Mouse (Mus musculus): ENCODE data around the gene Rbms3. TPM values are rescaled to one million over a fixed set of nuclear protein-coding genes. Genes with fewer than 3 reads are reported as not detected.

Rbms3 gene
- polyA plus RNA-seq, 1 experiment from 2014 or later = 38.4 TPM

DNA sequence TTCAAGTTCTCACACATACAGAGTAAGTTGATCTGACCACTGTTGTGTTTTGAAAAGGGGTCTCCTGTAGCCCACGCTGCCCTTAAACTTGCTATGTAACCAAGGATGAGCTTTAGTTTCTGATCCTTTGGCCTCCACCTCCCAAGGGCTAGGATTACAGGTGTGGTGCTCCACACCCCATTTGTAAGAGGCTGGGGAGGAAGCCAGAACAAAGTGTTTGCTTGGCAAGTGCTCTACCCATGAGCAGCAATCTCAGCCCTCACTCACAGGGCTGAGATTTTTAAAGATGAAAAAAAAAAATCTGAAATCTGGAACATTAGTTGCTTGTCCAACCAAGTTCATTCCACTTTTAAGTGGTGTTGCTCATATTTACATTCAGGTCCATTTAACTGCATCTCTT lies 560.5 kb downstream of the Rbms3 start:
- no peak overlapping the region for H3K4me2 ChIP-seq (replicated peaks; ENCODE audit: low read depth, low read length)
- H3K9ac ChIP-seq (ENCODE audit: low read depth, low read length) = no peak overlapping the region
- WGBS = 94% methylated on average over 1 of the region's 1 CpGs
- no peak for DNase-seq (ENCODE audit: low spot score)
- no peak overlapping the region for H3K4me3 ChIP-seq (ENCODE audit: low read depth, low read length)
- no peak for ATAC-seq (ENCODE audit: low FRiP score)
- H3K4me1 ChIP-seq (replicated peaks; ENCODE audit: control insufficient read depth, insufficient read depth, low read length) = no peaks in the 10 kb centered on the region
- H3K27me3 ChIP-seq (ENCODE audit: control insufficient read depth, insufficient read depth, low read length) = no peaks in the 10 kb centered on the region
- no peaks in the 10 kb centered on the region for H3K9me3 ChIP-seq (ENCODE audit: control insufficient read depth, low read length)
- no peak overlapping the region for H3K27ac ChIP-seq (ENCODE audit: low read depth, low read length)
- no peaks in the 10 kb centered on the region for H3K36me3 ChIP-seq (ENCODE audit: control insufficient read depth, insufficient read depth, low read length)

DNA sequence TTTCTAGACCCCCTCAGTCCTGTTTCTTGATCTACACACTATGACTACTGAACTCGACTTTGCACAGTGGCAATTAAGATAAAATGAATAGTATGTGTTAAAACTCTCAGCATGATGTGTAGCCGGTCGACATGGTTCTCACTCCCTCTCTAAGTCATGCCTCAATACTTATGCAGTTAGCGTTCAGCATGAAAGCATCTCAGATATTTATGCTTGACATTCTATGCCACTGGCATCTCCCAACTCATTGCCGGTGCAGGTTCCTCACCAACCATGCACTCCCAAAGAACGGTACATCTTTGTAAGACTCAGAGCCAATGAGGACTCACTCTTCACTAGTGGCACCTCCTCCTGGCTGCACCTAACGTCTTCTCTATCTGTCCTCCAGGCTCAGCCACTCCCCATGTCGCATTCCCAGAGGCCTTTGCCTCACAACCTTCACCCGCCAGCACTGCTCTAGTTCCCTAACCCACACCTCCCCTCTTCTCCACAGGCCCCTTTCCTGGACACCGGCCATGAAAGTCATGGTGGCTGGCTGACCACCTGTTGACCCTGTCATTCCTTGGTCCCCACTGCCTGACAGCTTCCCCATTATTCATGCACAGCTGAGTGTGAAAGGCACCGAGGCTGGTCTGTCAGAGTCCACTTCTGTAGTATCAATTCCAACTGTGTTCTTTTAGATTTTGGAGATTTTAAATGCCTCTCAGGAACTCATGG lies 561.9 kb downstream of the Rbms3 start:
- ATAC-seq (ENCODE audit: low FRiP score) (no peak), DNase-seq (ENCODE audit: low spot score) (no peak)
- Histone ChIP-seq H3K27ac (ENCODE audit: low read depth, low read length) (no peak overlapping the region), H3K36me3 (ENCODE audit: control insufficient read depth, insufficient read depth, low read length) (no peaks in the 10 kb centered on the region), H3K4me2 (replicated peaks; ENCODE audit: low read depth, low read length) (no peak overlapping the region), H3K9me3 (ENCODE audit: control insufficient read depth, low read length) (no peaks in the 10 kb centered on the region), H3K9ac (ENCODE audit: low read depth, low read length) (no peak overlapping the region), H3K27me3 (ENCODE audit: control insufficient read depth, insufficient read depth, low read length) (no peaks in the 10 kb centered on the region), H3K4me3 (ENCODE audit: low read depth, low read length) (no peak overlapping the region), H3K4me1 (replicated peaks; ENCODE audit: control insufficient read depth, insufficient read depth, low read length) (no peaks in the 10 kb centered on the region)
- 81% methylated on average over 11 of the region's 11 CpGs for WGBS

DNA sequence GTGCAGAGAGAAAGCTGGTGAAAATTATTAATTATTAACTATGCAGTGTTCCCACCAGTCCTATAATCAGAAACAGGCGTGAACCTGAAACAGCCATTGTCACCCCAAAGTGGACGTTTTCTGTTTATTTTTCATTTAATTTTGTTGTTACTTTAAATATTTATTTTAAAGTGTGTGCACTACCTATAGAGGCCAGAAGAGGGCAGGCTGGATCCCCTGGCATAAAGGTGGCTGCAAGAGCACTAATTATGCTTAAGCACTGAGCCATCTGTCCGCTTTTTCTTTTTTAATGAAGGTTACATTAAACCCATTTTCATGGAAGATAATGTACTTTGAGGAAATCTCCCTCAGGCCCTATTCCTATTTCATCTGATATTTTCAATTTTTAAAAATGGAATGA lies 563.2 kb downstream of the Rbms3 start:
- Histone ChIP-seq H3K9me3 (ENCODE audit: control insufficient read depth, low read length) (no peaks in the 10 kb centered on the region), H3K4me2 (replicated peaks; ENCODE audit: low read depth, low read length) (no peak overlapping the region), H3K27ac (ENCODE audit: low read depth, low read length) (no peak overlapping the region), H3K4me3 (ENCODE audit: low read depth, low read length) (no peak overlapping the region), H3K9ac (ENCODE audit: low read depth, low read length) (no peak overlapping the region), H3K36me3 (ENCODE audit: control insufficient read depth, insufficient read depth, low read length) (no peaks in the 10 kb centered on the region), H3K4me1 (replicated peaks; ENCODE audit: control insufficient read depth, insufficient read depth, low read length) (no peaks in the 10 kb centered on the region), H3K27me3 (ENCODE audit: control insufficient read depth, insufficient read depth, low read length) (no peaks in the 10 kb centered on the region)
- no peak for DNase-seq (ENCODE audit: low spot score)
- no peak for ATAC-seq (ENCODE audit: low FRiP score)
- 83% methylated on average over 3 of the region's 3 CpGs for WGBS

DNA sequence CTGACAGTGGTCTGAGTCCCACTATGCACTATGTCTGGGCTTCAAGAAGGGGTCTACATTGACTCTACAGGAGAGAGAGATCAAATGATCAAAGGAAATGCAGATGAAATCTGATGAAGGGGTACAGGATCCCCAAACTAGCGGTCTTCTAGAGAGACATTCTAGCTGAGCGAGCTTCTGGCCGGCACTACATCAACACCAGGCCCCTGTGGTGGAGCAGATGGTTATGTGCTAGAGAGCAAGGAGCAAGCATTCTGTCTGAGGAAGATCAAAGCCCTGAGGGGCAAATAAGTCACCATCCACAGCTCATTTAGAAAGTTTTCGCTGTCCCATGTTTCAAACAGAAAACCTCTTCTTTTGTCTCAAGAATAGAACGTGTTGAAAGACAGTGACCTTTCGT lies 564.1 kb downstream of the Rbms3 start:
- H3K4me3 ChIP-seq (ENCODE audit: low read depth, low read length) = no peak overlapping the region
- H3K4me1 ChIP-seq (replicated peaks; ENCODE audit: control insufficient read depth, insufficient read depth, low read length) = no peaks in the 10 kb centered on the region
- ATAC-seq (ENCODE audit: low FRiP score) = no peak
- WGBS = 71% methylated on average over 6 of the region's 6 CpGs
- H3K27ac ChIP-seq (ENCODE audit: low read depth, low read length) = no peak overlapping the region
- no peaks in the 10 kb centered on the region for H3K9me3 ChIP-seq (ENCODE audit: control insufficient read depth, low read length)
- DNase-seq (ENCODE audit: low spot score) = no peak
- H3K27me3 ChIP-seq (ENCODE audit: control insufficient read depth, insufficient read depth, low read length) = no peaks in the 10 kb centered on the region
- H3K9ac ChIP-seq (ENCODE audit: low read depth, low read length) = no peak overlapping the region
- no peaks in the 10 kb centered on the region for H3K36me3 ChIP-seq (ENCODE audit: control insufficient read depth, insufficient read depth, low read length)
- H3K4me2 ChIP-seq (replicated peaks; ENCODE audit: low read depth, low read length) = no peak overlapping the region

DNA sequence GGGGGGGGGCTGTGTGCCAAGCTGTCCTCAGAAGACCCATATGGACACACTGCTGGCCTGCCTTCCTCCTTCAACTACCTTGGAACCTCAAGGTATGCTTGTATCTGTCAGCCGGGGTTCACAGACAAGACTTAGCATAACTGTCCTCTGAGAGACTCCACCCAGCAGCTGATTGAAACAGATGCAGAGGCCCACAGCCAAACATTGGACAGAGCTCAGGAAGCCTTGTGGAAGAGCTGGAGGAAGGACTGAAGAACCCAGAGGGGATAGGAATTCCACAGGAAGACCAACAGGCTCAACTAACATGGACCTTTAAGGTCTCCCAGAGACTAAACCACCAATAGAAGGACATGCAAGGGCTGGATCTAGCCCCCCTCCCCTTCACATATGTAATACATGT lies 570.1 kb downstream of the Rbms3 start:
- H3K27me3 ChIP-seq (ENCODE audit: control insufficient read depth, insufficient read depth, low read length) = no peaks in the 10 kb centered on the region
- WGBS = 89% methylated on average over 1 of the region's 1 CpGs
- H3K9ac ChIP-seq (ENCODE audit: low read depth, low read length) = no peak overlapping the region
- no peak overlapping the region for H3K27ac ChIP-seq (ENCODE audit: low read depth, low read length)
- DNase-seq (ENCODE audit: low spot score) (no peak), ATAC-seq (ENCODE audit: low FRiP score) (no peak)
- no peaks in the 10 kb centered on the region for H3K4me1 ChIP-seq (replicated peaks; ENCODE audit: control insufficient read depth, insufficient read depth, low read length)
- no peaks in the 10 kb centered on the region for H3K36me3 ChIP-seq (ENCODE audit: control insufficient read depth, insufficient read depth, low read length)
- no peak overlapping the region for H3K4me2 ChIP-seq (replicated peaks; ENCODE audit: low read depth, low read length)
- H3K4me3 ChIP-seq (ENCODE audit: low read depth, low read length) = no peak overlapping the region
- H3K9me3 ChIP-seq (ENCODE audit: control insufficient read depth, low read length) = no peaks in the 10 kb centered on the region

DNA sequence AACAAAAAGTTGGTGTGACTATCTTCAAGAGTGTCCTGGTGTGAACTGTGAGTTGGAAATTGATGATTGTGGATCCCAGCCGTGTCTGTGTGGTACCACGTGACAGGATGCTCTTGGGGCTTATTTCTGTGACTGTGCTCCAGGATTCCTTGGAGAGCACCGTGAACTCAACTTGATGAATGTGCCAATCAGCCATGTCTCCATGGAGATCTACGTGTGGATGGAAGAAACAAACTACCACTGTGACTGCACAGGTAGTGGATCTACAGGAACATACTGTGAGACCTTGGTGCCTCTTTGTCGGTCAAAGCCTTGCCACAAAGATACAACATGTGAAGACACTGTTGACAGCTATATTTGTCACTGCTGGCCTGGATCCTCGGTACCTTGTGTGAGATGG lies 570.6 kb downstream of the Rbms3 start:
- no peaks in the 10 kb centered on the region for H3K36me3 ChIP-seq (ENCODE audit: control insufficient read depth, insufficient read depth, low read length)
- ATAC-seq (ENCODE audit: low FRiP score) = no peak
- 92% methylated on average over 6 of the region's 6 CpGs for WGBS

DNA sequence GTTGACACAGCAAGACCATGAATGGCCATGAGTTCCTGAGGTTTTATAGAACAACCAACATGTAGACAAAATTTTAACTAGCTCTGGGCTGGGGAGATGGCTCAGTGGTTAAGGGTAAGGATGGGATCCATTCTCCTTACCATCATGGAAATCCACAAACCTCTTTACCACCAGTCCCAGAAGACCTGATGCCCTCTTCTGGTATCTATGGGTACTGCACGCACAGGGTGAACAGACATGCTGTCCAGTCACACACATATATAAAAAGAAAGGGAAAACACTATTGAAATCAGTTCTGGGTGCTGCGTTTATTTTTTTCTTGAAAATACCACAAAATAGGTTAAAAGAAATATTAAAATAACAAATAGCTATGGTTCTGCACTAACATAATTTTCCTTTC lies 577.8 kb downstream of the Rbms3 start:
- DNase-seq (ENCODE audit: low spot score) = no peak
- no peaks in the 10 kb centered on the region for H3K9me3 ChIP-seq (ENCODE audit: control insufficient read depth, low read length)
- H3K27me3 ChIP-seq (ENCODE audit: control insufficient read depth, insufficient read depth, low read length) = no peaks in the 10 kb centered on the region
- H3K27ac ChIP-seq (ENCODE audit: low read depth, low read length) = no peak overlapping the region
- ATAC-seq (ENCODE audit: low FRiP score) = no peak
- no peak overlapping the region for H3K4me3 ChIP-seq (ENCODE audit: low read depth, low read length)
- H3K36me3 ChIP-seq (ENCODE audit: control insufficient read depth, insufficient read depth, low read length) = no peaks in the 10 kb centered on the region
- H3K4me1 ChIP-seq (replicated peaks; ENCODE audit: control insufficient read depth, insufficient read depth, low read length) = no peaks in the 10 kb centered on the region
- no peak overlapping the region for H3K9ac ChIP-seq (ENCODE audit: low read depth, low read length)
- no peak overlapping the region for H3K4me2 ChIP-seq (replicated peaks; ENCODE audit: low read depth, low read length)
- WGBS = 95% methylated on average over 2 of the region's 2 CpGs

More for the DNA sequence above, 570.6 kb downstream of the Rbms3 start:
- no peak overlapping the region for H3K4me3 ChIP-seq (ENCODE audit: low read depth, low read length)
- no peak for DNase-seq (ENCODE audit: low spot score)
- H3K4me1 ChIP-seq (replicated peaks; ENCODE audit: control insufficient read depth, insufficient read depth, low read length) = no peaks in the 10 kb centered on the region
- H3K27ac ChIP-seq (ENCODE audit: low read depth, low read length) = no peak overlapping the region
- no peak overlapping the region for H3K9ac ChIP-seq (ENCODE audit: low read depth, low read length)
- no peaks in the 10 kb centered on the region for H3K27me3 ChIP-seq (ENCODE audit: control insufficient read depth, insufficient read depth, low read length)
- H3K4me2 ChIP-seq (replicated peaks; ENCODE audit: low read depth, low read length) = no peak overlapping the region
- H3K9me3 ChIP-seq (ENCODE audit: control insufficient read depth, low read length) = no peaks in the 10 kb centered on the region

DNA sequence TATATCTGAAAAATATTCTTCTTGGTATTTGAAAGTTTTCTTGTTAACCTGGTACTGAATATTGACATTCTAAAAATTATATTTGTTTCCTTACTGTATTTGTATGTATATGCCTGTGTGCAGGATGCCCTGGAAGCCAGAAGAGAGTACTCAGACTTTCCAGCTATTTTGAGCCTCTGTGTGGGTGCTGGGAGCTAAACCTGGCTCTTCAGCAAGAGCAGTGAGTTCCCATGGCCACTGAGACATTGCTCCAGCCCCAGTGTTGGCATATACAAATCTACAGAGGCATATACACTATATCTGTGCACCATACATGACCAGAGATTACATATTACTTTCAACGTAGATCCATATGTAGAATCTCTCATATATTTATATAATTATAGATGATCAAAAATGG lies 581.1 kb downstream of the Rbms3 start:
- no peaks in the 10 kb centered on the region for H3K9me3 ChIP-seq (ENCODE audit: control insufficient read depth, low read length)
- no peak overlapping the region for H3K27ac ChIP-seq (ENCODE audit: low read depth, low read length)
- H3K36me3 ChIP-seq (ENCODE audit: control insufficient read depth, insufficient read depth, low read length) = no peaks in the 10 kb centered on the region
- no peak for ATAC-seq (ENCODE audit: low FRiP score)
- H3K27me3 ChIP-seq (ENCODE audit: control insufficient read depth, insufficient read depth, low read length) = no peaks in the 10 kb centered on the region
- H3K9ac ChIP-seq (ENCODE audit: low read depth, low read length) = no peak overlapping the region
- WGBS = 100% methylated on average over 1 of the region's 1 CpGs
- no peak overlapping the region for H3K4me3 ChIP-seq (ENCODE audit: low read depth, low read length)
- DNase-seq (ENCODE audit: low spot score) = no peak
- H3K4me1 ChIP-seq (replicated peaks; ENCODE audit: control insufficient read depth, insufficient read depth, low read length) = no peaks in the 10 kb centered on the region
- H3K4me2 ChIP-seq (replicated peaks; ENCODE audit: low read depth, low read length) = no peak overlapping the region

DNA sequence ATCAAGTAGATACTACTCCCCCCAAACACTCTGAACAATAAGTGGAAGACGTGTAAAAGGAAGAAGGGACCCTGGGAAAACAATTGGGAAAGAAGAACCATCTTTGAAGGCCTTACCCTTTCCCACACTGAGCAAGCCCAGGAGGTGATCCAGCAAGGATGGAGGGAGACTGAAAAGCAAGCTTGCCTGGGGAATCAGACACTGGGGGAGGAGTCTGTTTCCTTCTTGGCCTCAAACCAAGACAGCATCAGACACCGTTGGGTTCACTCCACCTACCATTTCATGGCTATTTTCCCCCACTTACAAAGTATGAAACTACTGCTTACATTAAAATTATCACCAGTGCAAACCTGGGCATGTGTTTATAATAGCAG lies 587.7 kb downstream of the Rbms3 start:
- Histone ChIP-seq H3K9ac (ENCODE audit: low read depth, low read length) (no peak overlapping the region), H3K4me1 (replicated peaks; ENCODE audit: control insufficient read depth, insufficient read depth, low read length) (no peaks in the 10 kb centered on the region), H3K27me3 (ENCODE audit: control insufficient read depth, insufficient read depth, low read length) (no peaks in the 10 kb centered on the region), H3K4me2 (replicated peaks; ENCODE audit: low read depth, low read length) (no peak overlapping the region), H3K4me3 (ENCODE audit: low read depth, low read length) (no peak overlapping the region), H3K27ac (ENCODE audit: low read depth, low read length) (no peak overlapping the region), H3K9me3 (ENCODE audit: control insufficient read depth, low read length) (no peaks in the 10 kb centered on the region), H3K36me3 (ENCODE audit: control insufficient read depth, insufficient read depth, low read length) (no peaks in the 10 kb centered on the region)
- DNase-seq (ENCODE audit: low spot score) = no peak
- ATAC-seq (ENCODE audit: low FRiP score) = no peak
- 71% methylated on average over 2 of the region's 2 CpGs for WGBS
